Mouse (Mus musculus) E14TG2a.4 (cell line): ENCODE data around the gene Tmem19.
"Not testable (repeated sequence)": the region's sequence is repeated elsewhere in the genome, so short reads cannot be mapped to it uniquely, and the experiment has no call there.

Source experiments
- CTCF ChIP-seq: conservative IDR thresholded peaks from 2 replicates; pipeline ENCODE4 v1.5.1; 2014; ENCODE audit warnings: low read length
- NANOG ChIP-seq: IDR thresholded peaks from 2 replicates; pipeline ENCODE4 v1.6.1; 2014; ENCODE audit warnings: borderline replicate concordance, low read length, mixed read lengths
- POU5F1 ChIP-seq: IDR thresholded peaks from 2 replicates; pipeline ENCODE4 v1.6.1; 2014; ENCODE audit warnings: low read length, borderline replicate concordance

- not testable (repeated sequence) for TF ChIP-seq CTCF, NANOG, POU5F1
These were observed 43.9 kb downstream of the Tmem19 start for GRCm38 (mm10) chr10:115318388-115318787.
